Comparison of ENCODE assay signal across 8 mouse cellular contexts in genomic region chr19:6925307-6925573, GRCm38 (mm10). TPM values are rescaled to one million over a fixed set of nuclear protein-coding genes. Genes with fewer than 3 reads are reported as not detected.
DNase-seq lines count a peak whose midpoint lies in the region; ATAC-seq and TF ChIP-seq lines count a peak whose summit lies in the region.

TSS of gene Catsperz (minus strand) at chr19:6925380.

- DNase-seq in kidney, adult 11 months = no peak
- DNase-seq in gastrocnemius, postnatal 25 days = no peak
- DNase-seq in urinary bladder, adult 2 months (ENCODE audit: low spot score) = no peak

- ATAC-seq in kidney, embryonic 16.5 days (ENCODE audit: low FRiP score, low TSS enrichment) = no peak
- no peak for ATAC-seq in hindbrain, embryonic 16.5 days
- ATAC-seq in midbrain, embryonic 12.5 days (ENCODE audit: low FRiP score, low read depth) = no peak
- no peak for ATAC-seq in activated CD4-positive, CD25-positive, alpha-beta regulatory T cell, adult 4 months

- TF ChIP-seq POLR2A in cortical plate, adult 2 months (IDR thresholded peaks at IDR 0.05; ENCODE audit: extremely low read depth, insufficient read depth, low read length) = no peak

- H3K4me1 ChIP-seq in kidney, embryonic 16.5 days (ENCODE audit: insufficient read depth, low read length) = peaks cover 23% of the 10 kb centered on the region
- H3K4me1 ChIP-seq in cortical plate, adult 2 months (ENCODE audit: control insufficient read depth, insufficient read depth, low read length) = peaks cover 4% of the 10 kb centered on the region; the same call in 1 of the 2 replicates
- peaks cover 21% of the 10 kb centered on the region for H3K4me1 ChIP-seq in hindbrain, embryonic 16.5 days (ENCODE audit: control insufficient read depth, insufficient read depth, low read depth, low read length)
- peaks cover 39% of the 10 kb centered on the region for H3K4me1 ChIP-seq in midbrain, embryonic 12.5 days

- WGBS in kidney, embryonic 16.5 days = 2% methylated on average over 9 of the region's 9 CpGs
- 3% methylated on average over 9 of the region's 9 CpGs for WGBS in hindbrain, embryonic 16.5 days
- whole genome bisulfite sequencing in midbrain, embryonic 12.5 days = 4% methylated on average over 9 of the region's 9 CpGs

- H3K27ac ChIP-seq in kidney, embryonic 16.5 days (ENCODE audit: low read length) = no peak within 1 kb of the TSS
- no peak within 1 kb of the TSS for H3K27ac ChIP-seq in cortical plate, adult 2 months (ENCODE audit: insufficient read depth, low read length)
- H3K27ac ChIP-seq in hindbrain, embryonic 16.5 days (ENCODE audit: low read depth, low read length) = no peak within 1 kb of the TSS
- H3K27ac ChIP-seq in midbrain, embryonic 12.5 days (replicated peaks) = no peak within 1 kb of the TSS

- H3K36me3 ChIP-seq in kidney, embryonic 16.5 days (ENCODE audit: insufficient read depth, low read length) = no peaks in the 10 kb centered on the region
- no peaks in the 10 kb centered on the region for H3K36me3 ChIP-seq in hindbrain, embryonic 16.5 days (ENCODE audit: control insufficient read depth, insufficient read depth, low read length)
- no peaks in the 10 kb centered on the region for H3K36me3 ChIP-seq in midbrain, embryonic 12.5 days

- no peak within 1 kb of the TSS; the same call in 1 of the 2 replicates for H3K9ac ChIP-seq in kidney, embryonic 16.5 days (replicated peaks; ENCODE audit: low read length)
- H3K9ac ChIP-seq in hindbrain, embryonic 16.5 days (ENCODE audit: low read depth, low read length) = peak within 1 kb of the TSS; percentile 1; the same call in 1 of the 2 replicates
- H3K9ac ChIP-seq in midbrain, embryonic 12.5 days (replicated peaks) = no peak within 1 kb of the TSS

- H3K27me3 ChIP-seq in kidney, embryonic 16.5 days (ENCODE audit: insufficient read depth, low read length) = peaks cover 61% of the 10 kb centered on the region
- peaks cover 57% of the 10 kb centered on the region for H3K27me3 ChIP-seq in hindbrain, embryonic 16.5 days (replicated peaks; ENCODE audit: control insufficient read depth, insufficient read depth, low read length)
- peaks cover 80% of the 10 kb centered on the region for H3K27me3 ChIP-seq in midbrain, embryonic 12.5 days

- peak within 1 kb of the TSS; percentile 31 for H3K4me3 ChIP-seq in kidney, embryonic 16.5 days (ENCODE audit: low read length)
- no peak within 1 kb of the TSS for H3K4me3 ChIP-seq in cortical plate, adult 2 months (ENCODE audit: insufficient read depth, low read length)
- H3K4me3 ChIP-seq in hindbrain, embryonic 16.5 days (ENCODE audit: low read length) = peak within 1 kb of the TSS; percentile 2; the same call in 1 of the 2 replicates
- peak within 1 kb of the TSS; percentile 15; the same call in 1 of the 2 replicates for H3K4me3 ChIP-seq in midbrain, embryonic 12.5 days

- H3K4me2 ChIP-seq in kidney, embryonic 16.5 days (replicated peaks; ENCODE audit: low read depth, low read length) = peak within 1 kb of the TSS; percentile 44
- H3K4me2 ChIP-seq in hindbrain, embryonic 16.5 days (ENCODE audit: low read length) = peak within 1 kb of the TSS; percentile 29
- H3K4me2 ChIP-seq in midbrain, embryonic 12.5 days (replicated peaks) = peak within 1 kb of the TSS; percentile 11; the same call in 1 of the 2 replicates

- no peaks in the 10 kb centered on the region for H3K9me3 ChIP-seq in kidney, embryonic 16.5 days (ENCODE audit: low read length)
- no peaks in the 10 kb centered on the region for H3K9me3 ChIP-seq in hindbrain, embryonic 16.5 days (ENCODE audit: control insufficient read depth, low read length)
- H3K9me3 ChIP-seq in midbrain, embryonic 12.5 days = no peaks in the 10 kb centered on the region

- no peak for TF ChIP-seq CTCF in cortical plate, adult 2 months (IDR thresholded peaks at IDR 0.05; ENCODE audit: extremely low read depth, insufficient read depth, low read length)

RNA-seq across cellular contexts. Expression of gene Catsperz, which starts in this region (rescaled TPM):
- 3.4 and 3.7 TPM in 2 replicates for polyA plus RNA-seq in kidney, embryonic 16.5 days (2015; fragmentation: Nextera tagmentation; extraction: Ambion mirVana)
- 31.9 and 33.9 TPM in 2 replicates for polyA plus RNA-seq in cortical plate, adult 2 months (2012; rRNA removed)
- 2.9 and 3.3 TPM in 2 replicates for polyA plus RNA-seq in hindbrain, embryonic 16.5 days (2015; fragmentation: Nextera tagmentation; extraction: Ambion mirVana)
- 0.68 and 0.97 TPM in 2 replicates for polyA plus RNA-seq in midbrain, embryonic 12.5 days (2016; fragmentation: Nextera tagmentation; extraction: Ambion mirVana)
- total RNA-seq in gastrocnemius, postnatal 25 days (2021) = not detected
- 3.6 and 4.1 TPM in 2 replicates for polyA plus RNA-seq in urinary bladder, adult 2 months (2012; rRNA removed)
- not detected for polyA plus RNA-seq in activated CD4-positive, CD25-positive, alpha-beta regulatory T cell, adult 4 months (2017; shearing (Covaris generic))
